Mouse (Mus musculus) WW6 (cell line): ENCODE measurements at regions not wholly inside any gene's neighbourhood (a gene's known extent, or its start where the extent isn't known, plus 50 kb on each side); places are given as distances from the start of the nearest gene placed in this dataset.

Experiments used
- DNase-seq: peaks from one replicate; pipeline ENCODE4 v3.0.0-alpha.2; 2013; ENCODE audit warnings: low read depth, low spot score

GRCm38 (mm10) chr1:88809756-88810155 lies 107.7 kb upstream of the Arl4c start:
- no peak for DNase-seq

GRCm38 (mm10) chr1:88813200-88813599 lies 111.2 kb upstream of the Arl4c start:
- DNase-seq = no peak

GRCm38 (mm10) chr1:88816376-88816945 lies 114.4 kb upstream of the Arl4c start:
- DNase-seq = no peak

- DNase-seq = no peak
Measured at GRCm38 (mm10) chr1:88825215-88825614, 123.2 kb upstream of the Arl4c start.

GRCm38 (mm10) chr1:88838661-88839274 lies 136.7 kb upstream of the Arl4c start:
- no peak for DNase-seq

GRCm38 (mm10) chr1:88839407-88839976 lies 137.5 kb upstream of the Arl4c start:
- no peak for DNase-seq

- no peak for DNase-seq
Measured at GRCm38 (mm10) chr1:88839977-88840628, 138.1 kb upstream of the Arl4c start.

GRCm38 (mm10) chr1:88840991-88841592 lies 139.1 kb upstream of the Arl4c start:
- DNase-seq = no peak

GRCm38 (mm10) chr1:88847333-88848091 lies 145.5 kb upstream of the Arl4c start:
- DNase-seq = no peak

GRCm38 (mm10) chr1:88848246-88848645 lies 146.2 kb upstream of the Arl4c start:
- no peak for DNase-seq

GRCm38 (mm10) chr1:88849421-88849820 lies 147.4 kb upstream of the Arl4c start:
- no peak for DNase-seq

GRCm38 (mm10) chr1:88851931-88852330 lies 149.9 kb upstream of the Arl4c start:
- DNase-seq = no peak

- no peak for DNase-seq
Measured at GRCm38 (mm10) chr1:88860871-88861589, 159.0 kb upstream of the Arl4c start.

- no peak for DNase-seq
Measured at GRCm38 (mm10) chr1:88861590-88861935, 159.5 kb upstream of the Arl4c start.

- no peak for DNase-seq
Measured at GRCm38 (mm10) chr1:88865436-88865835, 163.4 kb upstream of the Arl4c start.

GRCm38 (mm10) chr1:88866571-88866970 lies 164.6 kb upstream of the Arl4c start:
- no peak for DNase-seq

GRCm38 (mm10) chr1:88867138-88867537 lies 165.1 kb upstream of the Arl4c start:
- DNase-seq = no peak

GRCm38 (mm10) chr1:88869885-88870284 lies 167.9 kb upstream of the Arl4c start:
- DNase-seq = no peak

GRCm38 (mm10) chr1:88875356-88875755 lies 173.3 kb upstream of the Arl4c start:
- DNase-seq = no peak

- no peak for DNase-seq
Measured at GRCm38 (mm10) chr1:88877441-88877840, 175.4 kb upstream of the Arl4c start.

- no peak for DNase-seq
Measured at GRCm38 (mm10) chr1:88878831-88879230, 176.8 kb upstream of the Arl4c start.
